Mouse (Mus musculus) liver, embryonic 16.5 days (tissue): Measurements from ENCODE around the gene Utrn. TPM values are rescaled to one million over a fixed set of nuclear protein-coding genes. Genes with fewer than 3 reads are reported as not detected.

Experiments
- ATAC-seq: fragments of 200-750 bp; cut with Nextera tagmentation; 2 replicates; pipeline ENCODE4 v1.8.0; 2017; ENCODE audit warnings: low read depth, mild to moderate bottlenecking, moderate number of reproducible peaks, moderate library complexity
- H3K27ac ChIP-seq: fragments of 300-500 bp; sonication (generic); 2 replicates; pipeline ENCODE4 v1.5.1; 2014; ENCODE audit warnings: mild to moderate bottlenecking, low read length
- H3K27me3 ChIP-seq: fragments of 300-500 bp; sonication (generic); 2 replicates; pipeline ENCODE4 v1.6.1; 2014; ENCODE audit warnings: low read depth, low read length, mixed read lengths; ENCODE audit not compliant: control insufficient read depth, insufficient read depth
- H3K36me3 ChIP-seq: fragments of 300-500 bp; sonication (generic); 2 replicates; pipeline ENCODE4 v1.6.1; 2014; ENCODE audit warnings: mild to moderate bottlenecking; ENCODE audit not compliant: control insufficient read depth, insufficient read depth
- H3K4me1 ChIP-seq: fragments of 300-500 bp; sonication (generic); 2 replicates; pipeline ENCODE4 v1.6.1; 2014; ENCODE audit warnings: low read depth, low read length, mixed read lengths; ENCODE audit not compliant: control insufficient read depth
- H3K4me2 ChIP-seq: fragments of 300-500 bp; sonication (generic); 2 replicates; pipeline ENCODE4 v1.6.1; 2014; ENCODE audit warnings: low read depth, low read length, mixed read lengths
- H3K4me3 ChIP-seq: fragments of 300-500 bp; sonication (generic); 2 replicates; pipeline ENCODE4 v1.5.1; 2014; ENCODE audit warnings: low read depth, mild to moderate bottlenecking, low read length
- H3K9ac ChIP-seq: fragments of 300-500 bp; sonication (generic); 2 replicates; pipeline ENCODE4 v1.6.1; 2014; ENCODE audit warnings: low read depth, low read length
- H3K9me3 ChIP-seq: fragments of 300-500 bp; sonication (generic); replicated peaks from 2 replicates; pipeline ENCODE4 v1.6.1; 2016; ENCODE audit warnings: low read length; ENCODE audit not compliant: control insufficient read depth
- WGBS: fragments of 180-500 bp; shearing (Covaris S2); extraction: QIAGEN DNeasy Blood & Tissue Kit; methylation state at CpG from one replicate; pipeline ENCODE4 v1.1.7; 2014; ENCODE audit not compliant: insufficient replicate concordance; 5-methylcytosine and 5-hydroxymethylcytosine counted together
- polyA plus RNA-seq: library from polyadenylated mRNA; unstranded; fragments of >200 nt; fragmentation: Nextera tagmentation; extraction: Ambion mirVana; gene quantifications from 2 replicates; pipeline ENCODE4 v1.2.1, GENCODE M21; 2015

Utrn gene
- polyA plus RNA-seq, 1 experiment from 2014 or later: 10.2 TPM

- H3K4me1 ChIP-seq: peaks cover 1% of the 10 kb centered on the region; the same call in 1 of the 2 replicates
- no peak overlapping the region for H3K4me2 ChIP-seq
- no peak for ATAC-seq
- peaks cover 5% of the 10 kb centered on the region for H3K36me3 ChIP-seq
- peaks cover 3% of the 10 kb centered on the region for H3K9me3 ChIP-seq
- no peak overlapping the region for H3K27ac ChIP-seq
- no peaks in the 10 kb centered on the region for H3K27me3 ChIP-seq
- H3K9ac ChIP-seq: no peak overlapping the region
- WGBS: 72% methylated on average over 4 of the region's 4 CpGs
- no peak overlapping the region for H3K4me3 ChIP-seq
Measured at GRCm38 (mm10) chr10:12662035-12662434, 207.1 kb downstream of the Utrn start.

GRCm38 (mm10) chr10:12658023-12658744 is 211.0 kb downstream of the Utrn start:
- H3K4me1 ChIP-seq: peaks cover 2% of the 10 kb centered on the region; the same call in 1 of the 2 replicates
- no peaks in the 10 kb centered on the region for H3K27me3 ChIP-seq
- H3K9me3 ChIP-seq: peaks cover 3% of the 10 kb centered on the region
- 74% methylated on average over 8 of the region's 8 CpGs for WGBS
- ATAC-seq: no peak
- no peak overlapping the region for H3K4me2 ChIP-seq
- no peak overlapping the region for H3K4me3 ChIP-seq
- H3K9ac ChIP-seq: no peak overlapping the region
- H3K36me3 ChIP-seq: peaks cover 5% of the 10 kb centered on the region
- no peak overlapping the region for H3K27ac ChIP-seq

GRCm38 (mm10) chr10:12652988-12653387 is 216.2 kb downstream of the Utrn start:
- H3K4me1 ChIP-seq: peaks cover 2% of the 10 kb centered on the region; the same call in 1 of the 2 replicates
- no peak for ATAC-seq
- H3K36me3 ChIP-seq: no peaks in the 10 kb centered on the region
- 75% methylated on average over 3 of the region's 3 CpGs for WGBS
- H3K9ac ChIP-seq: no peak overlapping the region
- no peaks in the 10 kb centered on the region for H3K27me3 ChIP-seq
- H3K4me3 ChIP-seq: no peak overlapping the region
- H3K27ac ChIP-seq: no peak overlapping the region
- H3K4me2 ChIP-seq: no peak overlapping the region
- no peaks in the 10 kb centered on the region for H3K9me3 ChIP-seq

- WGBS: 67% methylated on average over 5 of the region's 5 CpGs
- no peaks in the 10 kb centered on the region for H3K9me3 ChIP-seq
- ATAC-seq: no peak
- no peak overlapping the region for H3K4me3 ChIP-seq
- H3K9ac ChIP-seq: no peak overlapping the region
- H3K27me3 ChIP-seq: no peaks in the 10 kb centered on the region
- H3K4me2 ChIP-seq: no peak overlapping the region
- no peaks in the 10 kb centered on the region for H3K36me3 ChIP-seq
- no peaks in the 10 kb centered on the region for H3K4me1 ChIP-seq
- H3K27ac ChIP-seq: no peak overlapping the region
Measured at GRCm38 (mm10) chr10:12646119-12646518, 223.0 kb downstream of the Utrn start.

GRCm38 (mm10) chr10:12643336-12643735 is 225.8 kb downstream of the Utrn start:
- Histone ChIP-seq H3K9me3 (no peaks in the 10 kb centered on the region), H3K4me3 (no peak overlapping the region), H3K27me3 (no peaks in the 10 kb centered on the region), H3K27ac (no peak overlapping the region), H3K9ac (no peak overlapping the region), H3K4me2 (no peak overlapping the region), H3K36me3 (no peaks in the 10 kb centered on the region; the same call in 1 of the 2 replicates), H3K4me1 (no peaks in the 10 kb centered on the region)
- 52% methylated on average over 8 of the region's 8 CpGs for WGBS
- ATAC-seq: peak; percentile 50

GRCm38 (mm10) chr10:12639638-12640037 is 229.5 kb downstream of the Utrn start:
- H3K27me3 ChIP-seq: no peaks in the 10 kb centered on the region
- H3K9me3 ChIP-seq: no peaks in the 10 kb centered on the region
- no peak overlapping the region for H3K4me2 ChIP-seq
- no peaks in the 10 kb centered on the region for H3K4me1 ChIP-seq
- H3K36me3 ChIP-seq: no peaks in the 10 kb centered on the region; the same call in 1 of the 2 replicates
- no peak overlapping the region for H3K9ac ChIP-seq
- WGBS: 62% methylated on average over 4 of the region's 4 CpGs
- H3K4me3 ChIP-seq: no peak overlapping the region
- H3K27ac ChIP-seq: no peak overlapping the region
- ATAC-seq: no peak

GRCm38 (mm10) chr10:12633965-12634364 is 235.2 kb downstream of the Utrn start:
- Histone ChIP-seq H3K4me1 (no peaks in the 10 kb centered on the region), H3K36me3 (no peaks in the 10 kb centered on the region), H3K9ac (no peak overlapping the region), H3K4me2 (no peak overlapping the region), H3K27ac (no peak overlapping the region), H3K27me3 (no peaks in the 10 kb centered on the region), H3K4me3 (no peak overlapping the region), H3K9me3 (no peaks in the 10 kb centered on the region)
- ATAC-seq: no peak
- 75% methylated on average over 4 of the region's 4 CpGs for WGBS

GRCm38 (mm10) chr10:12630933-12631332 is 238.2 kb downstream of the Utrn start:
- H3K27ac ChIP-seq: no peak overlapping the region
- H3K9ac ChIP-seq: no peak overlapping the region
- H3K4me3 ChIP-seq: no peak overlapping the region
- H3K4me1 ChIP-seq: no peaks in the 10 kb centered on the region
- no peaks in the 10 kb centered on the region for H3K9me3 ChIP-seq
- no peak overlapping the region for H3K4me2 ChIP-seq
- H3K36me3 ChIP-seq: no peaks in the 10 kb centered on the region
- 59% methylated on average over 5 of the region's 5 CpGs for WGBS
- no peaks in the 10 kb centered on the region for H3K27me3 ChIP-seq
- no peak for ATAC-seq

- Histone ChIP-seq H3K27ac (no peak overlapping the region), H3K36me3 (no peaks in the 10 kb centered on the region), H3K4me1 (no peaks in the 10 kb centered on the region), H3K9me3 (no peaks in the 10 kb centered on the region), H3K27me3 (no peaks in the 10 kb centered on the region), H3K9ac (no peak overlapping the region), H3K4me2 (no peak overlapping the region), H3K4me3 (no peak overlapping the region)
- 32% methylated on average over 3 of the region's 3 CpGs for whole genome bisulfite sequencing
- no peak for ATAC-seq
Measured at GRCm38 (mm10) chr10:12618397-12618796, 250.8 kb downstream of the Utrn start.
